Mouse (Mus musculus) thymus, adult 2 months (tissue): Measurements from ENCODE around the gene Rpl3.

ENCODE experiments used
- CTCF ChIP-seq: fragments of 200-500 bp; IDR thresholded peaks from 2 replicates; pipeline ENCODE4 v1.5.1; 2012; ENCODE audit warnings: mild to moderate bottlenecking, control low read depth, low read length, moderate library complexity, borderline replicate concordance; ENCODE audit not compliant: control insufficient read depth, poor library complexity, insufficient read depth; ENCODE audit errors: extremely low read depth
- POLR2A ChIP-seq: fragments of 200-500 bp; IDR thresholded peaks from 2 replicates; pipeline ENCODE4 v1.6.1; 2012; ENCODE audit warnings: mild to moderate bottlenecking, low read length, control low read depth, moderate library complexity; ENCODE audit not compliant: control insufficient read depth, poor library complexity, insufficient read depth; ENCODE audit errors: extremely low read depth

DNA sequence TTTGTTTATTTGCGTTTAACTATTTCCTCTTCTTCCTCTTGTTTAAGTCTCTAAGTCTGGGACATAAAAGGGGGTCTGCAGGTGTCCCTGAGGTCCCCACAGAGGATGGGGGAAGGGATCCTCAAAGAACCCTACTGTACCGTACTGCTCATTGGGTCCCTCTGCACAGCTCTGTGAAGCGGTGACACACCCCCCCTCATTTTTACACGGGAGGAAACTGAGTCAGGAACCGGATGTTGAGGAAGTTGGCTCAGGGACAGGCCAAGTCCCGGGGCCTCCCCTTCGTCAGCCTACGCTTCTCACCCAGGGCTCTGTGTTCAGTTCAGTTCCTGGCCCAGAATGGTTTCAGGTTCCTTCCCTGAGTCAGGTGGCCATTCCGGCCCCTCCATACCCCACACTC lies 39.9 kb downstream of the Rpl3 start:
- TF ChIP-seq POLR2A (no peak), CTCF (no peak)
